In the genomic region with DNA sequence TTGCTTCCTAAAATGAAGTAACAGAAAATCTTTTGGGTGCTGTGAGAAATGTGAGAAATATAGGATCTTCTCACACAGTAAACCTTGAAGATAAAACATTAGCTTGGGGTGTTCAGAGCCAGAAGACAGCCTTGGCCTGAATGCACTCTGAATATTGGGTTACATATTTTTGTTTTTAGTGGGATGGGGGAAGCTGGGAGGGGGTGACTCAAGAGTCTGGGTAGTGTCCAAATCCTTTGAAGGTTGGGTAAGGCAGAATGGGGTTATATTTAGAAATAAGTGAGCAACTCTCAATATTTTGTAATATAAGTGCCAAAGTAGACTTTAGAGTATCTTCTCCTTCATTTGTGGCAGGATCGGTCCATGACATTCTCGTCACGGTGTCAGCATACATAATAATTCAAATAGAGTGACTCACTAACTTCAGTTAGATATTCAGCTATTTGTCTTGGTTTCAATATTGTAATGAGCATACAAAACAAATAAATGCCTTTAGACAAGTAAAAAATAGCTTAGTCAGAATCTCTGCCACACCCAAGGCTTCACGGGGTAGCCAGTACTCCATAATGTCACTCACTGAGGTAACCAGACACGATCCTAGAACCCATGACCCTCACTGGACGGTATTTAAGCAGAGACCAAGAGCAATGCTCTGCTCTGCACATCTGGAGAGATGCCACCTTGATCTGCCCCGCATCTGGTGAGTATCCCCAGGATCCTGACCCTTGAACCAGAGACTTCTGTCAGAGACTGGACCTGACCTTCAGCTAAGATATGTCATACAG, we compare ENCODE assay signal across 17 mouse cellular contexts.
DNase-seq lines count a peak whose midpoint lies in the region; ATAC-seq lines count a peak whose summit lies in the region.
"Had no signal": no experiment of that assay in that cellular context is flagged by ENCODE, and none has a peak within 500 bp of the region (broad histone marks: within the 10 kb centered on the region; RNA-seq: fewer than 3 reads in every experiment).

No protein-coding gene starts in this region.

- ATAC-seq in granulocyte monocyte progenitor cell, adult 5-6 weeks (replicated peaks; ENCODE audit: poor library complexity, severe bottlenecking): peak; percentile 78
- ATAC-seq in megakaryocyte progenitor cell, adult 5-6 weeks (replicated peaks; ENCODE audit: poor library complexity): peak; percentile 51
- ATAC-seq: forebrain, embryonic 15.5 days; midbrain, embryonic 13.5 days had no signal

- WGBS in heart, embryonic 10.5 days: 88% methylated on average over 7 of the region's 7 CpGs

- DNase-seq in heart, embryonic 10.5 days (ENCODE audit: low spot score): peak; percentile 73
- no peak for DNase-seq in heart, postnatal 14 days
- peak; percentile 75 for DNase-seq in adrenal gland, postnatal 14 days
- DNase-seq in kidney, adult 8-10 months: no peak
- DNase-seq in left cerebral cortex, postnatal 25 days (ENCODE audit: low spot score in 2 of 2): no peak
- no peak for DNase-seq in frontal cortex, postnatal 36 days (ENCODE audit: low spot score in 2 of 2)
- DNase-seq: gastrocnemius, postnatal 10 days; heart, postnatal 4 days; lung, postnatal 10 days; right cerebral cortex, adult 18-20 months had no signal

- intact Hi-C loops in heart, postnatal 14 days (cut with DNase I): no loop called here
- intact Hi-C loops in left cerebral cortex, postnatal 25 days (cut with DNase I): no loop called here

- H3K9me3 ChIP-seq in heart, embryonic 10.5 days: 0 out of 2 replicates have a peak, but pooled peaks cover 4% of the 10 kb centered on the region
- H3K9me3 ChIP-seq: embryonic facial prominence, embryonic 13.5 days; forebrain, embryonic 15.5 days; kidney, embryonic 15.5 days; midbrain, embryonic 13.5 days; neural tube, embryonic 12.5 days had no signal

- H3K27ac ChIP-seq in heart, embryonic 10.5 days: no peak overlapping the region
- H3K27ac ChIP-seq: embryonic facial prominence, embryonic 13.5 days; forebrain, embryonic 15.5 days; kidney, embryonic 15.5 days; midbrain, embryonic 13.5 days; neural tube, embryonic 12.5 days had no signal

- no peaks in the 10 kb centered on the region for H3K36me3 ChIP-seq in heart, embryonic 10.5 days
- H3K36me3 ChIP-seq: embryonic facial prominence, embryonic 13.5 days; forebrain, embryonic 15.5 days; kidney, embryonic 15.5 days; midbrain, embryonic 13.5 days; neural tube, embryonic 12.5 days had no signal

- H3K4me3 ChIP-seq in heart, embryonic 10.5 days: no peak overlapping the region
- H3K4me3 ChIP-seq: embryonic facial prominence, embryonic 13.5 days; forebrain, embryonic 15.5 days; kidney, embryonic 15.5 days; midbrain, embryonic 13.5 days; neural tube, embryonic 12.5 days had no signal

- H3K27me3 ChIP-seq in heart, embryonic 10.5 days (ENCODE audit: insufficient read depth, poor library complexity, severe bottlenecking): no peaks in the 10 kb centered on the region
- H3K27me3 ChIP-seq: embryonic facial prominence, embryonic 13.5 days; forebrain, embryonic 15.5 days; kidney, embryonic 15.5 days; midbrain, embryonic 13.5 days; neural tube, embryonic 12.5 days had no signal

- peaks cover 10% of the 10 kb centered on the region for H3K4me1 ChIP-seq in heart, embryonic 10.5 days
- H3K4me1 ChIP-seq: forebrain, embryonic 15.5 days; neural tube, embryonic 12.5 days had no signal

Comparison
In these comparisons a context has a peak if more than half of its experiments do, and no peak if none do; other contexts are left out.
1. DNase-seq: peak in heart, embryonic 10.5 days (single experiment) and adrenal gland, postnatal 14 days (single experiment); none in heart, postnatal 14 days (0 of 2), kidney, adult 8-10 months (0 of 2), left cerebral cortex, postnatal 25 days (0 of 2) and frontal cortex, postnatal 36 days (0 of 2).